18 mouse cellular contexts compared by ENCODE assay signal in genomic region chr12:105312571-105313035, GRCm38 (mm10). TPM values are rescaled to one million over a fixed set of nuclear protein-coding genes. Genes with fewer than 3 reads are reported as not detected.
DNase-seq lines count a peak whose midpoint lies in the region; ATAC-seq lines count a peak whose summit lies in the region.
"Had no signal": no experiment of that assay in that cellular context is flagged by ENCODE, and none has a peak within 500 bp of the region (broad histone marks: within the 10 kb centered on the region; RNA-seq: fewer than 3 reads in every experiment).

No protein-coding gene starts in this region.

- H3K4me3 ChIP-seq in hindbrain, embryonic 15.5 days, result no peak overlapping the region
- H3K4me3 ChIP-seq in hindbrain, embryonic 10.5 days, result no peak overlapping the region
- H3K4me3 ChIP-seq: midbrain, embryonic 10.5 days had no signal

- no peaks in the 10 kb centered on the region for H3K9me3 ChIP-seq in hindbrain, embryonic 15.5 days
- H3K9me3 ChIP-seq in hindbrain, embryonic 10.5 days, result peaks cover 4% of the 10 kb centered on the region; the same call in 1 of the 2 replicates

- 59% methylated on average over 5 of the region's 5 CpGs for WGBS in hindbrain, embryonic 15.5 days
- WGBS in hindbrain, embryonic 10.5 days, result 80% methylated on average over 5 of the region's 5 CpGs

- no peaks in the 10 kb centered on the region for H3K36me3 ChIP-seq in hindbrain, embryonic 15.5 days
- no peaks in the 10 kb centered on the region for H3K36me3 ChIP-seq in hindbrain, embryonic 10.5 days
- H3K36me3 ChIP-seq: midbrain, embryonic 10.5 days had no signal

- no peak for DNase-seq in hindbrain, embryonic 10.5 days (ENCODE audit: low spot score)
- peak; percentile 12 for DNase-seq in right cerebral cortex, postnatal 14 days
- DNase-seq in right cerebral cortex, adult 2 months (ENCODE audit: low spot score in 2 of 2), result no peak
- peak; percentile 76 to 86 for DNase-seq in cerebellum, postnatal 14 days
- DNase-seq in retina, postnatal 1 day, result peak; percentile 67
- no peak for DNase-seq in adrenal gland, adult 18-20 months (ENCODE audit: low spot score in 2 of 2)
- DNase-seq in yolk sac, embryonic 10.5 days (ENCODE audit: low spot score), result no peak
- DNase-seq: heart, postnatal 14 days; lung, postnatal 36 days; thymus, adult 18-20 months had no signal

- H3K27ac ChIP-seq in hindbrain, embryonic 15.5 days (replicated peaks), result 0 out of 2 replicates have a peak overlapping the region, but pooled peaks have one; percentile 17
- H3K27ac ChIP-seq in hindbrain, embryonic 10.5 days, result no peak overlapping the region
- H3K27ac ChIP-seq: kidney, postnatal 0 days; midbrain, embryonic 10.5 days had no signal

- no peak for ATAC-seq in hindbrain, embryonic 15.5 days (ENCODE audit: low FRiP score, low read depth)
- ATAC-seq: intestine, embryonic 16.5 days had no signal

- H3K4me1 ChIP-seq in hindbrain, embryonic 15.5 days (replicated peaks), result 0 out of 2 replicates have a peak, but pooled peaks cover 5% of the 10 kb centered on the region
- no peaks in the 10 kb centered on the region for H3K4me1 ChIP-seq in hindbrain, embryonic 10.5 days (replicated peaks)
- H3K4me1 ChIP-seq: midbrain, embryonic 10.5 days had no signal

- no peak overlapping the region for H3K4me2 ChIP-seq in hindbrain, embryonic 15.5 days

- H3K9ac ChIP-seq in hindbrain, embryonic 15.5 days, result no peak overlapping the region

- no peaks in the 10 kb centered on the region for H3K27me3 ChIP-seq in hindbrain, embryonic 15.5 days
- no peaks in the 10 kb centered on the region for H3K27me3 ChIP-seq in hindbrain, embryonic 10.5 days (ENCODE audit: insufficient read depth, poor library complexity, severe bottlenecking)

RNA-seq across cellular contexts. Expression of gene Tunar, which starts 21.1 kb away (rescaled TPM):
- 20.4 and 24.5 TPM in 2 replicates for polyA plus RNA-seq in hindbrain, embryonic 15.5 days (2015; fragmentation: Nextera tagmentation; extraction: Ambion mirVana)
- 0.31 and 0.67 TPM in 2 replicates for polyA plus RNA-seq in hindbrain, embryonic 10.5 days (2016; fragmentation: Nextera tagmentation; extraction: Ambion mirVana)
- under 1 TPM; 0.38 to 0.40 TPM for total RNA-seq in adrenal gland, adult 18-20 months (2021)
- total RNA-seq: heart, adult 18-20 months; heart, postnatal 14 days; neutrophil, adult 5-6 weeks had no signal
- polyA plus RNA-seq: C2C12; liver, embryonic 16.5 days had no signal

Comparison
In these comparisons a context has a peak if more than half of its experiments do, and no peak if none do; other contexts are left out.
1. DNase-seq: peak in right cerebral cortex, postnatal 14 days (single experiment), cerebellum, postnatal 14 days (2 of 2) and retina, postnatal 1 day (single experiment); none in hindbrain, embryonic 10.5 days (single experiment), right cerebral cortex, adult 2 months (0 of 2), adrenal gland, adult 18-20 months (0 of 2) and yolk sac, embryonic 10.5 days (single experiment).
2. RNA of gene Tunar, which starts 21.1 kb away (polyA plus RNA-seq): 20.4 to 24.5 TPM in hindbrain, embryonic 15.5 days; 0.31 to 0.67 TPM in hindbrain, embryonic 10.5 days; every median in the first group is over 10 times any median in the second.